Mouse (Mus musculus) lung, postnatal 10 days (tissue): ENCODE results near the gene Rnf38.
A peak's percentile ranks its signal among the peaks of the same experiment; 100 is the strongest.

Experiments used
- DNase-seq: peaks from one replicate; pipeline ENCODE4 v3.0.0; 2021

Gene Rnf38

DNA sequence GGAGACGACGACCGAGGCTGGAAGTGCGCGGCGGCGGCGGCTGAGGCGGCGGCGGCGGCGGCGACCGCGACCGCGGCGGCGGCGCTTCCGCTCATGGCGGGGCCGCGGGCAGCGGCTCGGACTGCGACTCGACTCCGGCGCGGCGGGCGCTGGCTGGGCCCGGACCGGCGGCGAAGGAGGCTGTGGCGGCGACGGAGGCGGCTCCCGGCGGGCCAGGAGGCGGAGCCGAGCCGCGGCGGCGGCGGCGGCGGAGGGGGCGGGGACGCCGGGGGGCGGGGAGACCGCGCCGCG, at the start of gene Rnf38:
Rnf38 (minus strand) TSS at position 77 of the 291 bp plus-strand sequence.
- DNase-seq = no peak

DNA sequence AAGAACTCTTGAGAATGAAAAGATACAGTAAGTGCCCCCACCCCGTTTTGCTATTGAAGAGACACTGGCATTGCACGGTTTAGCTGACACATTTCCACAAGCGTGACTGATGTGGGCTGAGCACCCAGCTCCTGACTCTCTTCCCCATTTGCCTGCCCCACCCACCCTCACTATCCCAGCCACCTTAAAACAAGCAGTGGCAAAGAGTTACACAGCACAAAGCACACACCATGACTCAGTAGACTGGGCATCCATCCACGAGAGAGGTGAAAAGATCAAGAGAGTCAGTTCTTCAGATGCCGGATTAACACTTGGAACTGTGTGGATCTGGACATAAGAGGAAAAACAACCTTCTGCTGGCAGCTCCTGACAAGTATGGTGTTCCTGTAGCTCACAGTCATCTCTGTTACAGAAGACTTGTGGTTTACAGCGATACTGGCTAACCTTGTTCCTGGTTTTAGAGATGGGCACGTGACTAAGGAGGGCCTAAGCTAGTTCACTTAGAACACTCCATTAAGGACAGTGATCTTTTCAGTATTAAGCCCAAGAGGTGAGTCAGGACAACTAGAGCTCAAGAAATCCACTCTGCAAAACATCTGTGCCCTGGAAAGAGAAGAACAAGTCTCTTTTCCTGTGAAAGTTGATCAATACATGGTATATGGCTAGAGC, 48.1 kb upstream of the Rnf38 start:
- no peak for DNase-seq

DNA sequence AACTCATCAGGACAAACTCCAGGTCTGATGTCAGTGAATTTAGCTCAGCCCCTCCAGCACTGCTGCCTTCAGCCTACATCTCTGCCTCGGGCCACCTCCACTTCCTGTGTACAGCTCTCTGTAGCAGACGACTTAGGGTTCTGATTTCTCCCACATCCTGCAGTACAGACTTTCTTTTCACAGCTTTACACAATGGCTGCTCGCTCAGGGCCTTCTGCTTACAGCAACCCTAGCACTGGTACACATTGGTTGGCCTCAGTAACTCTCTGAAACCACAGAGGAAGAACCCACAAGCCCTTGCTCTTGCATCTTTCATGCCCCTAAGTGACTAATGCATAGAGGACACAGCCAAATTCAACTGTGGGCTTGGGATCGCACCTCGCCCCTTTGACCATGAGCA, 37.5 kb upstream of the Rnf38 start:
- DNase-seq = no peak

DNA sequence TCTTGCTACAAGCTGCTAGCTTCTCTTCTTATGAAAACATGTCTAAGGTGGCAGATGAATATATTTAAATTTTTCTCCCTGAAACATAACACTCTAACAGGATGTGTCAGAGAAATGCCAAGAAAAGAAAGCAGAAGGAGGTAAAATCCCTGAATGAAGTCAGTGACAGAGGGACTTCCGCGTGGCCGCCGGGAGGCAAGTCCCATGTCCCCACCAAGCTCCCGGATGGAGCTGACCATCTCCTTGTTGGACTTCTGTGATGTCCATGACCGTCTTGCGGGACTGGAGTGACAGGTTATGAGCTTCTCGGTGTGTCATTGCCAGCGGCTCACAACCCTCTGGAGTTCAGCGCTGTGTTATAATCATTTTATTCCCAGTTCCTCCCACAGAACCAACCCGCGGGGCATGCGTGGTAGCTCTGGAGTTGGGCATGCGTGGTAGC, 35.8 kb upstream of the Rnf38 start:
- no peak for DNase-seq

DNA sequence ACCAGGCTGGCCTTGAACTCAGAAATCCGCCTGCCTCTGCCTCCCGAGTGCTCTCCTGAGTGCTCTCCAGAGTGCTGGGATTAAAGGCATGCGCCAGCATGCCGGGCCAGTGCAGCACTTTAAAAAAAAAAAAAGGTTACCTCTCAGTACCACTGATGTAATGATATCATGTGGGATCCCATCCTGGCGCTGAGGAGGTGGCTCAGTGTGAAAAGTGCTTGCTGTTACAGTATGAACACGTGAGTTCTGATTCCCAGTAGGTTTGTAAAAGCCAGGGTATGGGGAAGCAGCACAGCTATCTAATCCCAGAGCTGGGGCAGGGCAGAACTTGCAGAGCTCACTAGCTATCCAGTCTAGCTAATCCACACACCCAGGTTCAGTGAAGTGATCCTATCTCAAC, 33.8 kb upstream of the Rnf38 start:
- no peak for DNase-seq

DNA sequence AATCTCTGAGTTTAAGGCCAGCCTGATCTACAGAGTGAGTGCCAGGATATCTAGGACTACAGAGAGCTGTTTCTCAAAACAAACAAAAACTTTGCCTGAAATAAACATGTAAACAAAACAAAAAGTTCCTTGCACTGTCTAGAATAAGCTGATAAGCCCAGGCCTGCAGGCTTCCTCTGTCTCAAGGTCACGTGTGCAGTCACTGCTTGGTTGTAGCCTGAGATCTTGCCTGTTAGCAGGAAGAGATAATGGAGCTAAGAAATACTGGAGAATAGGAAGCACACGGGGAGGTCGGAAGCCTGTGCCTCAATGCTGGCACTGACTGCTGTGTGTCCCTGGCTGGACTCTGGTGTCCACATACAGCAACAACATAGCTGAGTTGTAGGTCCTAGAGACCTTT, 31.9 kb upstream of the Rnf38 start:
- DNase-seq = no peak

DNA sequence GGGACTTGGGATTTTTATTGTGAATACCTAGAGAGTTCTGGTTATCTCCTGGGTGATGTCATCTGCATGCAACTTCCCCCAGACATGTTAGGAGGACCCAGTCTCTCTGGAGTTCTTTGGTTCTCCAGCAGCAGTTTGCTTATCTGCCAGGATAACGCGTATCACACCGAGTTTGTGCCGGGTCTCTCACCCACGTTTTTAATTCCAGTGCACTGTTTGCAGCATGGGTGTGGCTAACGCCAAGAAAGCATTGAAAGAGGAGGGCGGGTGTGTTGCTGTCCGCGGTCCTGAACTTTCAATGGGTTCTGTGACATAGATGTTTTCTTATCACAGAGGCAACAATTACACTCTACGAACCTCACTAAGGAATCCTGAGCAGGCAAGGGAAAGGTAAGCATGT, 26.7 kb upstream of the Rnf38 start:
- peak; percentile 75 for DNase-seq

DNA sequence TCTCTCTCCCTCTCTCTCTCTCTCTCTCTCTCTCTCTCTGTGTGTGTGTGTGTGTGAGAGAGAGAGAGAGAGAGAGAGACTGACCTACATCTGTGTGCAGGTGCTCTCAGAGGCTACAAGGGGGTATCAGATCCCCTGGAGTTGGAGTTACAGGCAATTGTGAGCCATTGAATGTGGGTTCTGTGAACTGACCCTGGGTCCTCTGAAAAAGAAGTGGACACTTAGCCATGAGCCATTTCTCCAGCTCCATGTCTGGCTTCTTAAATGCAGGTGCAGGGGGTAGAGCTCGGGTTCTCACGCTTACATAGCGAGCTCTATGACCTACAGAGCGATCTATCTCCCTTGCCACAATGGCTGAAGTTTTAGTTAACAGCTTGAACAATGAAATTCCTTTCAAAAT, 25.5 kb upstream of the Rnf38 start:
- no peak for DNase-seq

DNA sequence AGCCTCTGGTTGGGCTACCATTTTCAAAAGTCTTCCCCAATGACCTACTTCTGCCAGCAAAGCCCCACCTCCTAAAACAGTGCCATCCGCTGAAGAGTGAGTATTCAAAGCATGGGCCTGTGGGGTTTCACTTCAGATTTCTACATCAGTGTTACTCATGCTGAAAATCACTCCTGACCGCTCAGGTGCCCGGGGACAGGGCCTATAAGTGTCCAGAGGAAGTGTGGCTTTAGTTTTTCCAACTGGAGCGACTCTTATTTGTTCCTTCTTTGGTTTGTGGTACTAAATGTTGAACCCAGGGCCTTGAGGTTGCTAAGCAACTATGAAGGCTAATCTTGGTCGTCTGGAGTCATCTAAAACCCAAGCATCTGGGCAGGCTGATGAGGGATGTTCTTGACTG, 21.0 kb upstream of the Rnf38 start:
- DNase-seq = no peak

DNA sequence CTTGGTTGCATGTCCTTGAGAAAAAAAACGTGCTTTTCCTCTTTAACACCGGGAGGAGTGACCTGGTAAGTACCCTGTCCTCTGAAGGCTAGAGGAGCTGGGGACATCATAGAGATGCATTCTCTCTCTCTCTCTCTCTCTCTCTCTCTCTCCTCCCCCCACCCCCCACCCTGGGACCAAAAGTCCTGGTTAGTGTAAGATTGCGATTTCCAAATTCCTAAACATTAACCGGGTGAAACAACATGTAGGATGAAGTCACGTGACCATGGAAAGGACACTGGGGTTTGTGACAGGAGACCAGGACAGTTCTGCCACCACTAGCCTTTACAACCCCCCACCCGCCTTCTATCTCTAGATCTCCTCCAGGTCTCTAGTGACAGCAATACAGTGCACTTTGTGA, 19.6 kb upstream of the Rnf38 start:
- no peak for DNase-seq

DNA sequence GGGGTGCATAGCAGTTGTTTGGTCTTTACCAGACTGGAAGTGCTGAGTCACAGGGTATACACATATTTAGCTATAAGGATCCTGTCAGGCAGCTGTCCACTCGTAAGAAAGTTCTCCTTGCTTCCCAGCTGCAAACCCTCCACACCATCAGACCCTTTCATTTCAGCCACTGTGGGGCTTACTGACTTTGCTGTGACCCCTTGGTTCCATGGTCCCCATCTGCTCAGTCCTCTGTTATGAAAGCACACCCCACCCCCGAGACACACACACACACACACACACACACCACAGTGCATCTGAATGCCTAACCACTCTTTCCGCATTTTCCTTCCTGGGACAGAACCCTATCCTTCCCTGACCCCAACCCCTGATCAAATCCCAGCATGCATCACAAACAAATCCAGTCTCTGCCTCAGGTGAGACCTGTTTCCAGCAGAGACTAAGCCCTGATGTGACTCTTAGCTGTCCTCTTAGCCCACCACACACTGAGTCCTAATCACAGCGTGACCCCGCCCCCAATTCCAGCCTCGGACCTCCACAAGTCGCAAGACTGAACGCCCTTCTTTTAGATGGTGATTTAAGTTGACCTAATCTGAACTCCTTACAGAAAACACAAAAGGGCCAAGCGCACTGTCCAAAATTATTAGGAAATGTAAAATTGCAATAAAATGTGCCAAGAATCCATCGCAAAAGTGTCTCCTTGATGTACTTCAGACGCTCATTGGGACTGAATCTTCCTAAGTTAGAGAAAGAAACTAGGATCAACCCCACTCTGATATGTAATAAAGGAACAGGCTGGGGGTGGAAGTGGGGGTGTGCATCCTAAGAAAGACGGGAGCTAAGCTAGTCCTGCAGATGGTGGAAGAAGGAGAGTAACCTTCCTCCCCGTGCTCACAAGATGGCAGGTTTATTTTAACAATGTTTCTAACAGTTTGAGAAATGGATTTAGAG, 18.7 kb upstream of the Rnf38 start:
- peak; percentile 43 for DNase-seq

DNA sequence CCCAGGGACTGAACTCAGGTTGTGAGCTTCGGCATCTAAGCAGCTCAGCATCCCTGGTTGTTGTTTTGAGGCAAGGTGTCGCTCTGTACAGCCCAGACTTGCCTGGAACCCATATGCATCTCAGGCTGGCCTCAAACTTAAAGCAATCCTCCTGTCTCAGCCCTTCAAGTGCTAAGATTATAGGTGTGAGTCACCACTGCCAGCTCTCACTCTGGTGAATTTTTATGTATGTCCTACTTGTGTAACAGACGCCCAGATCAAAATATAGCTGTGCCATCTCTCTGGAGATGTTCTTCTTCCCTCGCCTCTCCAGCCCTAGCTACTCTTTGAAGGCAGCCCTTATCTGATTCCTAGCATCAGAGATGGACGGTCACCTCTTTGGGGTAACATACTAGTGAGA, 17.9 kb upstream of the Rnf38 start:
- no peak for DNase-seq

DNA sequence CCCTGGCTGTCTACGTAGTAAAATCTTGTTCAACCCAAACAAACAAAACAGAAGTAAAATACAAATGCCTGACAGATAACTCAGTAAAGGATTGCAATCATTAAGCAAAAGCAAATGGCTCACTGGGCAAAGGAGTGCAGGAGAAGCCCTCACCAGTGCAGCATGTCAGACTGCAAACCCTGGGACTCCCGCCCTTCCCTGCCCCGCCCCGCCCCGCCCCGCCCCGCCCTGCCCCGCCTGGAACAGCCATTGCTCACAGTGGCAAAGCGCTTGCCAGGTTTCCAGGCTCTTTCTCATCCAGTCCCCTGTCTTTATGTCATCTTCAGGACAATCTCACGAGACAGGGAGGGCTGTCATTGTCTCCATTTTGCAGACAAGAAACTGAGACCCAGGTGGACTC, 16.1 kb upstream of the Rnf38 start:
- DNase-seq = no peak

DNA sequence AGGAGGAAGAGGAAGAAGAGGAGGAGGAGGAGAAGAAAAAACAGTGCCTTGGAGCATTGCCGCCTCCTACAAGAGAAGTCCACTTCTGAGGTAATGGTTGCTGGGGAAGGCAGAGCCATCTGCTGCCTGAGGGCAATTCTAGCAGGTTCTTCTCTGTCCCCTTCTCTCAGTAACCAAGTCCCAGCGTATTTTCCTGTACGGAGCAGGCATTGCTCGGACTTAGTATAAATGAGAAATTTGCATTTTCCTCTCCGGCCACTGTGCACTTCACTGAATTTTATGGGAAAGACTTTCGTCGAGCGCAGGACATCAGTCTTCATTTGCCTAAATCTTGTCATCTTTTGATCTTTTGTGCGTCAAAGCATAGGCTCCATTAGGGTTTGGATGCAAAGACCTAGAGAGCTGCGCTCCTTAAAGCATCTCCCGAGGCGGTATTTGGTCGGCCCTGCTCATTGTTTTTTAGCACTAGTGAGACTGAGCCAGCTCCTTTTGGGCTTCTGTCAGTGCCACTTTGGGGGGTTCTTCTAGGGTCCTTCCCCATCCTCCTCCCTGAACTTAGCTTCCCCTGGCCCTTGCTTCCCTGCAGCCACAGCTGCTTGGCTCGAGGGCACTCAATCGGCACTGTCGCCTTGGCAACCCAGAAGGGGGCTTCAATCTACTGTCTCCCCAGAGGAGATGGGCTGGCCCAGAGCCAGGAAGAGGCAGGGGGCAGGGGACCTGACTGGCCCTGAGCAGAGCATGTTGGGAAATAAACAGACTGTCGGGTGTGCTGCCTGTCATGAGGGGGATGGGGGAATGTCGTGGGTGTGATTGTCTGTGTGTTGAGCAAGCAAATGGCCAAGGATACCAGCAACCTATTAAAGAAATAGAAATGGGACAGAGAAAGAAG, 13.7 kb upstream of the Rnf38 start:
- DNase-seq = peak; percentile 46

DNA sequence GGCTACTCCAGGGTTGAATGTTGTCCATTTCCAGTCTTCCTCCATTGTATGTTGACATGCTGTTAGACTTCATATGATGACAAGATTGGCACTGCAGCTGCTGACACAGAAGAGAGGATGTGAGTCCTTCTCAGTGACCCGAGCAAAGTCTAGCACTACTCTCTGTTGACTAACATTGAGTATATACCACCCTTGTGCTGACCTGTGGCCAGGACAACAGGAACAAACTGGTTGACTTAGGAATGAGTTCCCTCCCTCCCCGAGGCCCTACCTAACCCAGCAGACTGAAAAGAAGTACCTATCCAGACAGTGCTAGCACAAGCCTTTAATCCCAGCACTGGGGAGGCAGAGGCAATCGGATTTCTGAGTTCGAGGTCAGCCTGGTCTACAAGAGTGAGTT, 12.7 kb upstream of the Rnf38 start:
- no peak for DNase-seq

DNA sequence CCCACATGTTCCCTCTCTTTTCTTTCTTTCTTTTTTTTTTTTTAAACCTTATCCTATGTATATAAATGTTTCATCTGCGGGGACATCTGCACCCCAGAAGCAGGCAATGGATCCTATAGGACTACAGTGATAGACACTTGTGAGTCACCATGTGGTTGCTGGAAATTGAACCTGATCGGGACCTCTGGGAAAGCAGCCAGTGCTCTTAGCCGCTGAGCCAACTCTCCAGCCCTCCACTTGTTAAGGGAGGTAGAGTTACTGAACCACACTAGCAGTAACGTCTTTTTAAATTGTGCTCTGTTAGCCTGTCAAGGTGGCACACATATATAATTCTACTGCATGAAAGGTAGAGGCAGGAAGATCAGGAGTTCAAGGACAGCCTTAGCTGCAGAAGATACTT, 8.0 kb upstream of the Rnf38 start:
- no peak for DNase-seq

DNA sequence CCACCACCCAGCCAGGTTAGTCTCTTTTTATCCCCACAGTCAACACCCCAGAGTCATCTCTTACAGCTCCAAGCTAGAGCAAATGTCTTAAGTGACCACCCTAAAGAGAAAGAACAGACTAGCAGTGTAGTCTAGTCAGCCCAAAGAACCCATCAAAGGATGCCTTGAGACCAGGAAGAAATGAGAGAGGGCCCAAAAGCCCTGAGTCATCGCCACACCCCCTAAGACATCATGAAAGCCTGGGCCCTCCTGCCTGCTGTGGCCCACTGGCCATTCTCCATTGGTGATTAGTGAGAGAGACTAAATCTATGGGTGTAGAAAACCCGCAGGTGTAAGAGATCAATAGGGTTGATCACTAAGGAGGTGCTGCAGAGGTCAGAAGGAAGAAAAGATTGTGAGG, 2.4 kb upstream of the Rnf38 start:
- no peak for DNase-seq

DNA sequence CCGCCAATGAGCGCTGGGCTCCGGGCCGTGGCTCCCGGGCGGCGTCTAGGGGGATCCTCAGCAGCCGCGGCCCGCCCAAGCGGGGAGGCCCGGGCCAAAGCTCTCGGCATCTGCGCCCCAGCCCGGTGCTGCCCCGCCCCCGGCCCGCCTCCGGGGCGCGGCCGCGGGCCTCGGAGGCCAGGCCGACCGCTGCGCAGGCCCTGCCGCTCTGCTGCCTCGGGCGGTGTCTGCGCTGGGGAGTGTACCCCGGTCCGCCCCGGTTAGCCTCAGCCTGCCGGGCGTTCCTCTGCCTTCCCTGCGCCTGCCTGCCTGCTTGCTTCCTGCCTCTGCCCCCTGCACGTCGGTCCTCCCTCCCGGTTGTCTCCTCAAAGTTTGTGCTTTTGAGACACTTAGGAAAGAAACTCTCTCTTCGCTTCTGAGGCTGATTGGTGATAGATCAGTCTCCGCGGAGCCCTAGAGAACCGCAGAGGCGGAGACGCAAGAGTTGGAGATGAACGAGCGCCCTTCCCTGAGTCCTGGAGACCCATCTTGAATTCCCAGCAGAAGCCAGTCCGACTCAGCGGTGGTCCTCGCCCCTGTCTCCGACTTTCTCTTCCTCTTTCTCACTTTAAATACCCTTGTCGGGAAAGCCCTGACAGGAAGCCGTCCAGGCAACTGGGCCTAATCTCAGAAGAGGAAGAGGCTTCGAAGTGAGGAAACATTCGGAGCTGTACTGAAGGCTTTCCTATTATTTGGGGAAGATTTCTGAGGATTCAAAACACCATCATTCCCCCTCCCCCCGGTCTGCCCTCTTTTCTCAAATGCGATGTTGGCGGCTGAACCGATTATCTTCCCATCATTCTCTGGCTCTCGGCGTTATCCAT, 646 bp upstream of the Rnf38 start:
- DNase-seq = peak; percentile 93

DNA sequence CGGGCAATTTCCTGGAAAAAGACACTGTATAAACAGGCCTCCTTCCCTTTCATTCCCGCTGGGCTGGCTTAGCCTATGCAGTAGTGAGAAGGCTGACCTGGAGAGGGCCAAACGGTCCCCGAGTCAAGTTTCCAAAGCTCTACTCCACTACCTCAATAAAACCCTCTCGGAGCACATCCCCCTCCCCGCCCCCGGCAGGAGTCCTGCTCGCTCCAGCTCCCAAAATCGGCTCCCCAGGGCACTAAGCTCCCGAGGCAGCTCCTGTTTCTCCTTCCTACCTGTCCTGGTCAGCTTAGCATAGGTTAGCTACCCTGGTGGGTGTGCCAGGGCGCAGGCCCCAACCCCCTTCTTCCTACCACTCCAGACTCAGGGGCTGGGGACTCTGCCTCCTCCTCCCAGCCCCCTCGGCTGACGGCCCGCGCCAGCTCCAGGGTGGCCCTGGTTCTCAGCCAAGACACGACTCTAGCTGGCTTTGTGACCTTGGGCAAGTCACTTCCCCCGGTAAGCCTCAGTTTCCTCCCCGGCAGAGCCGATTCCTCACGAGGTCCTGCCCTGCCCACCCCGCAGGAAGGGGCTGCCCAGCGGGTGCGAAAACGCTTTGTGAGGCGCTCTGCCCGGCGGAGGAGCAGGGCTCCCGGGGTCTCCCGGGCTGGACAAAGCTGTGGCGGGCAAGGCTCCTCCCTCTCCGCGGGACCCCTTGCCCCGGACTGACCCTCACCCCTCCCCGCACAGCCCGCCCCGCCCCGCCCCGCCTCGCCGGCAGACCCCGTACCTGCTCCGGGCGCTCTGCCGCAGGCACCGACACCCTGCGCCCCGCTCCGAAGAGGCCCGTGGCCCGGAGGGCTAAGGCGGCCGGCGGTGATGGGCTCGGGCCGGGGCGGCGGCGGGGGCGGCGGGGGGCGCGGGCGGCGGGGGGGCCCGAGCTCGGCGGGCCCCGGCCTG, 547 bp downstream of the Rnf38 start:
- DNase-seq = peak; percentile 73

DNA sequence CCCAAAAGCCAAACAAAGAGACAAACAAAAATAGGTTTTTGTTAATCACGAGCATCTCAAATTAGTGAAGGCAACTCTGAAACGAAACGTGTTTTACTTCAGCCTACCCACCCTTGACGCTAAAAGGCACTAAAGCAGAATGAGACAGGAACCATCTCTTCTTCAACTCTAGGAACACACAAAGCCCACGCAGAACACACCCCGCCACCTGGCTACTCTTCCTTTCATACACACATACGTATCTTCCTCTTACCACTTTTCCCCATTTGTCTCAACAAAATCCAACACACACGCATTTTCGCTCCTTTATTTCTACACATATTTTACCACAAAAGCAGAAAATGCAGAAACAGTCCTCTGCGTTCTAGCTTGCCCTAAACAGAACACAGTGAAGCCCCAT, 8.5 kb downstream of the Rnf38 start:
- DNase-seq = no peak

DNA sequence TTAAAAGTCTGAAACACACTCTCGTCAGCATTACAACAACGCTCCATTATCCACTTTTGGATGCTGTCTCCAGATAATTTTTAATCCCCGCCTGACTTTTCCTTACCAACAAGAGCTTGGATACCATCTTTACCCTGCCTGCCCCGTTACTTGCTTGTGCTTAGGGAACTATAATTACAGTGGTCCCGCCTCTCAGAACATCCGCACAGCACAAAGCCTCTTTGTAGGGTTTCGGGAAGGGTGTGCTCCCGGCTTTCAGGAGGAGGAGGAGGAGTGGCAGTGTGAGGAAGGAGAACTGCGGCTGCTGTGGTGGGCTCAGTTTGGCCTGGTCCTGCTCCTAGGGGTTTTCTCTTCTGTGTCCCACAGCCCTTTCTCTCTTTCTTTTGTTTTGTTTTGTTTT, 9.4 kb downstream of the Rnf38 start:
- no peak for DNase-seq
